Mouse (Mus musculus): ENCODE results near the gene Gbp4. TPM values are rescaled to one million over a fixed set of nuclear protein-coding genes. Genes with fewer than 3 reads are reported as not detected.

Gbp4 gene
- 1.0 and 1.2 TPM in 2 replicates for polyA plus RNA-seq (2015; fragmentation: Nextera tagmentation; extraction: Ambion mirVana)

GRCm38 (mm10) chr5:105139409-105140088 is at the start of gene Gbp4, which contains the start of the genes Gbp9 and Gbp8:
Gene Gbp4 (minus strand): TSS chr5:105139586.
Gene Gbp9 (minus strand): TSS chr5:105139539.
Gene Gbp8 (minus strand): TSS chr5:105139540.

Other genes with a start within 250 kb of the Gbp4 start
- 1.3 and 2.1 TPM in 2 replicates for gene Abcg3, start 156.9 kb downstream of the Gbp4 start, polyA plus RNA-seq (2015; fragmentation: Nextera tagmentation; extraction: Ambion mirVana)
- gene Gbp9, start within 50 bp of the Gbp4 start, polyA plus RNA-seq (2015; fragmentation: Nextera tagmentation; extraction: Ambion mirVana) = 3.5 and 4.6 TPM in 2 replicates
- 0.99 and 1.6 TPM in 2 replicates for gene Gbp8, start within 50 bp of the Gbp4 start, polyA plus RNA-seq (2015; fragmentation: Nextera tagmentation; extraction: Ambion mirVana)
- 0.41 TPM in 1 of 2 replicates, not detected in the other for gene Gbp10, start 99.9 kb upstream of the Gbp4 start, polyA plus RNA-seq (2015; fragmentation: Nextera tagmentation; extraction: Ambion mirVana)
- 0.06 TPM in 1 of 2 replicates, not detected in the other for gene Gm43302, start 154.1 kb upstream of the Gbp4 start, polyA plus RNA-seq (2015; fragmentation: Nextera tagmentation; extraction: Ambion mirVana)
- gene Gbp6, start 154.1 kb upstream of the Gbp4 start, polyA plus RNA-seq (2015; fragmentation: Nextera tagmentation; extraction: Ambion mirVana) = 5.9 and 9.0 TPM in 2 replicates

Measured in adrenal gland, postnatal 0 days (tissue).